Mouse (Mus musculus) telencephalon, adult 2 months (tissue): ENCODE data around the gene Mvd.

Experiments
- DNase-seq: peaks from one replicate; pipeline ENCODE4 v3.0.0-alpha.2; 2011; ENCODE audit warnings: low read depth, low spot score

The Mvd gene

GRCm38 (mm10) chr8:122428163-122428562 is 15.1 kb downstream of the Mvd start:
- no peak for DNase-seq

- no peak for DNase-seq
Observed at GRCm38 (mm10) chr8:122427607-122428006, 15.6 kb downstream of the Mvd start.

- no peak for DNase-seq
Observed at GRCm38 (mm10) chr8:122426145-122426544, 17.1 kb downstream of the Mvd start.

GRCm38 (mm10) chr8:122423659-122424058 is 19.6 kb downstream of the Mvd start:
- no peak for DNase-seq

- no peak for DNase-seq
Observed at GRCm38 (mm10) chr8:122423217-122423616, 20.0 kb downstream of the Mvd start.

- no peak for DNase-seq
Observed at GRCm38 (mm10) chr8:122421376-122422070, 21.7 kb downstream of the Mvd start, which contains the start of gene Il17c. Gene Il17c (plus strand): TSS chr8:122422020.

GRCm38 (mm10) chr8:122419881-122420555 is 23.2 kb downstream of the Mvd start:
- peak; percentile 49 for DNase-seq

- DNase-seq = no peak
Observed at GRCm38 (mm10) chr8:122415554-122415953, 27.7 kb downstream of the Mvd start.

GRCm38 (mm10) chr8:122414311-122414710 is 28.9 kb downstream of the Mvd start:
- DNase-seq = no peak

GRCm38 (mm10) chr8:122407678-122408077 is 35.5 kb downstream of the Mvd start:
- no peak for DNase-seq

GRCm38 (mm10) chr8:122405146-122405805 is 37.9 kb downstream of the Mvd start:
- no peak for DNase-seq

GRCm38 (mm10) chr8:122398186-122398585 is 45.0 kb downstream of the Mvd start:
- no peak for DNase-seq

GRCm38 (mm10) chr8:122395291-122395690 is 47.9 kb downstream of the Mvd start:
- no peak for DNase-seq

- DNase-seq = no peak
Observed at GRCm38 (mm10) chr8:122393717-122394116, 49.5 kb downstream of the Mvd start.

- DNase-seq = no peak
Observed at GRCm38 (mm10) chr8:122390758-122391157, 52.5 kb downstream of the Mvd start.

GRCm38 (mm10) chr8:122389357-122389756 is 53.9 kb downstream of the Mvd start:
- DNase-seq = no peak
